Comparison of ENCODE assay signal across 27 mouse cellular contexts in genomic region chr16:36925351-36925750, GRCm38 (mm10). TPM values are rescaled to one million over a fixed set of nuclear protein-coding genes. Genes with fewer than 3 reads are reported as not detected.
A peak's percentile ranks its signal among the peaks of the same experiment; 100 is the strongest.
DNase-seq lines count a peak whose midpoint lies in the region; ATAC-seq and TF ChIP-seq lines count a peak whose summit lies in the region.
"Had no signal": no experiment of that assay in that cellular context is flagged by ENCODE, and none has a peak within 500 bp of the region (broad histone marks: within the 10 kb centered on the region; RNA-seq: fewer than 3 reads in every experiment).

No protein-coding gene starts in this region.

- H3K27ac ChIP-seq in heart, embryonic 11.5 days (ENCODE audit: low read depth, low read length), result no peak overlapping the region
- peak overlapping the region; percentile 74; the same call in 1 of the 2 replicates for H3K27ac ChIP-seq in CH12.LX (ENCODE audit: insufficient read depth, low read depth)
- H3K27ac ChIP-seq: embryonic facial prominence, embryonic 12.5 days; embryonic facial prominence, embryonic 15.5 days; hindbrain, embryonic 12.5 days; hindbrain, embryonic 15.5 days had no signal

- H3K36me3 ChIP-seq in heart, embryonic 11.5 days (ENCODE audit: control insufficient read depth, insufficient read depth, low read length), result peaks cover 28% of the 10 kb centered on the region
- peaks cover 36 to 74% of the 10 kb centered on the region in 2 experiments for H3K36me3 ChIP-seq in CH12.LX (replicated peaks in 1 of 2; ENCODE audit: control insufficient read depth in 1 of 2, insufficient read depth in 1 of 2, low read length in 1 of 2)

- H3K4me2 ChIP-seq in heart, embryonic 11.5 days, result no peak overlapping the region
- H3K4me2 ChIP-seq in CH12.LX (ENCODE audit: insufficient read depth, low read depth, poor library complexity, severe bottlenecking), result peak overlapping the region; percentile 79
- H3K4me2 ChIP-seq: embryonic facial prominence, embryonic 12.5 days; embryonic facial prominence, embryonic 15.5 days; hindbrain, embryonic 12.5 days; hindbrain, embryonic 15.5 days had no signal

- TF ChIP-seq RAD21 in CH12.LX (IDR thresholded peaks at IDR 0.05; ENCODE audit: low read depth, low read length), result no peak

- 85% methylated on average over 6 of the region's 6 CpGs for WGBS in heart, embryonic 11.5 days (ENCODE audit: insufficient replicate concordance)

- no peaks in the 10 kb centered on the region for H3K4me1 ChIP-seq in heart, embryonic 11.5 days (ENCODE audit: control insufficient read depth, insufficient read depth, low read length)
- H3K4me1 ChIP-seq in CH12.LX (ENCODE audit: control insufficient read depth in 1 of 2, insufficient read depth in 2 of 2), result peaks cover 40 to 78% of the 10 kb centered on the region in 2 experiments
- H3K4me1 ChIP-seq: embryonic facial prominence, embryonic 12.5 days; embryonic facial prominence, embryonic 15.5 days; hindbrain, embryonic 12.5 days; hindbrain, embryonic 15.5 days had no signal

- DNase-seq in adrenal gland, postnatal 14 days, result peak; percentile 46
- DNase-seq in adrenal gland, adult 8-10 months, result no peak
- peak; percentile 55 for DNase-seq in heart, adult 11 months
- no peak for DNase-seq in CH12.LX (ENCODE audit: extremely low read depth)
- no peak for DNase-seq in layer of hippocampus, postnatal 25 days (ENCODE audit: extremely low spot score in 1 of 2, low spot score in 1 of 2)
- DNase-seq: adrenal gland, postnatal 10 days; cerebellum, adult 11 months; cerebellum, adult 2 months; cerebellum, adult 9-11 months; cerebellum, postnatal 25 days; forebrain, postnatal 0 days; gastrocnemius, postnatal 10 days; gastrocnemius, postnatal 36 days; kidney, adult 2 months had no signal

- no peak for TF ChIP-seq CTCF in CH12.LX (conservative IDR thresholded peaks at IDR 0.05 in 1 of 2, IDR thresholded peaks at IDR 0.05 in 1 of 2; ENCODE audit: low read depth in 2 of 2, low read length in 2 of 2)

- dilution Hi-C loops in CH12.LX (cut with MboI; ENCODE audit: extremely low pct_ligation_motif_present, extremely low pct_unique_long_range_greater_than_20kb, low sequenced_read_pairs), result no loop called here

- no peak for TF ChIP-seq POLR2A in CH12.LX (IDR thresholded peaks at IDR 0.05; ENCODE audit: low read depth, low read length)

- H3K4me3 ChIP-seq in heart, embryonic 11.5 days (ENCODE audit: low read depth, low read length), result no peak overlapping the region
- peak overlapping the region; percentile 50 to 79 (median 61) for H3K4me3 ChIP-seq in CH12.LX (replicated peaks in 1 of 3; ENCODE audit: low read depth in 2 of 3, low read length in 2 of 3, poor library complexity in 1 of 3)
- H3K4me3 ChIP-seq: embryonic facial prominence, embryonic 12.5 days; embryonic facial prominence, embryonic 15.5 days; hindbrain, embryonic 12.5 days; hindbrain, embryonic 15.5 days had no signal

- no peak for ATAC-seq in heart, embryonic 11.5 days (replicated peaks; ENCODE audit: insufficient number of reproducible peaks, low FRiP score, low TSS enrichment)
- ATAC-seq: activated CD4-positive, CD25-positive, alpha-beta regulatory T cell, adult 4 months; CD4-positive, CD25-positive, alpha-beta regulatory T cell, adult 4 months; forebrain, embryonic 14.5 days; forebrain, postnatal 0 days; intestine, postnatal 0 days had no signal

- H3K79me2 ChIP-seq in CH12.LX (replicated peaks; ENCODE audit: control insufficient read depth, extremely low read depth, insufficient read depth, poor library complexity, severe bottlenecking), result peaks cover 42% of the 10 kb centered on the region

- H3K9ac ChIP-seq in heart, embryonic 11.5 days (ENCODE audit: low read depth, low read length), result no peak overlapping the region
- peak overlapping the region; percentile 89 for H3K9ac ChIP-seq in CH12.LX (ENCODE audit: insufficient read depth, low read depth)
- H3K9ac ChIP-seq: embryonic facial prominence, embryonic 12.5 days; embryonic facial prominence, embryonic 15.5 days; forebrain, postnatal 0 days; hindbrain, embryonic 12.5 days; hindbrain, embryonic 15.5 days had no signal

- no peak for TF ChIP-seq EP300 in CH12.LX (IDR thresholded peaks at IDR 0.05; ENCODE audit: low read length)

- in situ Hi-C loops in CH12.LX (cut with MboI; ENCODE audit: low pct_ligation_motif_present, low pct_unique_long_range_greater_than_20kb, low sequenced_read_pairs), result no loop called here

- no peaks in the 10 kb centered on the region for H3K27me3 ChIP-seq in heart, embryonic 11.5 days (ENCODE audit: control insufficient read depth, insufficient read depth, low read length)
- no peaks in the 10 kb centered on the region for H3K27me3 ChIP-seq in CH12.LX (replicated peaks)
- H3K27me3 ChIP-seq: embryonic facial prominence, embryonic 12.5 days; embryonic facial prominence, embryonic 15.5 days; hindbrain, embryonic 12.5 days; hindbrain, embryonic 15.5 days had no signal

- H3K9me3 ChIP-seq in heart, embryonic 11.5 days (replicated peaks; ENCODE audit: control insufficient read depth, low read length), result no peaks in the 10 kb centered on the region
- no peaks in the 10 kb centered on the region for H3K9me3 ChIP-seq in CH12.LX (replicated peaks; ENCODE audit: low read length)
- H3K9me3 ChIP-seq: embryonic facial prominence, embryonic 12.5 days; embryonic facial prominence, embryonic 15.5 days; hindbrain, embryonic 12.5 days; hindbrain, embryonic 15.5 days had no signal

TF ChIP-seq in CH12.LX, 34 proteins besides CTCF, POLR2A, EP300 and RAD21:
- TF ChIP-seq USF1 (IDR thresholded peaks at IDR 0.05; ENCODE audit: low read depth, low read length) (no peak), SMC3 (IDR thresholded peaks at IDR 0.05; ENCODE audit: low read depth, low read length) (no peak), MEF2A (IDR thresholded peaks at IDR 0.05; ENCODE audit: borderline replicate concordance, low read depth, low read length) (no peak), USF2 (conservative IDR thresholded peaks at IDR 0.05; ENCODE audit: low read depth, low read length) (no peak), IRF4 (IDR thresholded peaks at IDR 0.05; ENCODE audit: low read depth, low read length) (no peak), TCF12 (IDR thresholded peaks at IDR 0.05; ENCODE audit: low read depth, low read length) (no peak), JUND (conservative IDR thresholded peaks at IDR 0.05; ENCODE audit: low read depth, low read length) (no peak), ZC3H11A (IDR thresholded peaks at IDR 0.05; ENCODE audit: low read depth, low read length) (no peak), MYC (IDR thresholded peaks at IDR 0.05; ENCODE audit: low read depth, low read length) (no peak), MAFK (IDR thresholded peaks at IDR 0.05; ENCODE audit: insufficient replicate concordance, low read length) (no peak), KAT2A (IDR thresholded peaks at IDR 0.05; ENCODE audit: insufficient replicate concordance, low read length) (no peak), ZMIZ1 (IDR thresholded peaks at IDR 0.05; ENCODE audit: low read depth, low read length) (no peak), ZNF384 (IDR thresholded peaks at IDR 0.05; ENCODE audit: low read depth, low read length) (no peak), MAX (IDR thresholded peaks at IDR 0.05; ENCODE audit: low read length) (no peak), E2F4 (IDR thresholded peaks at IDR 0.05; ENCODE audit: insufficient replicate concordance, low read depth, low read length) (no peak), SIN3A (IDR thresholded peaks at IDR 0.05; ENCODE audit: low read length) (no peak)

RNA-seq across cellular contexts. Expression of gene Hcls1, which starts 9.4 kb away (rescaled TPM):
- total RNA-seq in adrenal gland, postnatal 14 days (2021), result 12.2 and 27.7 TPM in 2 replicates
- 10 to 100 TPM; 10.0 to 17.2 (median 13.7) TPM for total RNA-seq in adrenal gland, adult 8-10 months (2022)
- 1.0 and 1.5 TPM in 2 replicates for polyA plus RNA-seq in heart, embryonic 11.5 days (2014; fragmentation: Nextera tagmentation; extraction: Ambion mirVana)
- 302 and 332 TPM in 2 replicates for total RNA-seq in CH12.LX (2012; rRNA removed)
- 206 and 222 TPM in 2 replicates for total RNA-seq in CH12.LX (2014; rRNA removed)
- polyA plus RNA-seq in CH12.LX (2012; ENCODE audit: insufficient read length, low read depth), result 537 and 750 TPM in 2 replicates
- total RNA-seq in layer of hippocampus, postnatal 25 days (2021), result 1 to 10 TPM; 4.0 to 4.4 TPM
- polyA plus RNA-seq: C2C12 had no signal

RNA-seq across cellular contexts. Expression of gene Golgb1, which starts 50.4 kb away (rescaled TPM):
- 59.7 and 63.3 TPM in 2 replicates for total RNA-seq in adrenal gland, postnatal 14 days (2021)
- 100 to 1,000 TPM; 104 to 125 (median 116) TPM for total RNA-seq in adrenal gland, adult 8-10 months (2022)
- polyA plus RNA-seq in heart, embryonic 11.5 days (2014; fragmentation: Nextera tagmentation; extraction: Ambion mirVana), result 54.8 and 70.1 TPM in 2 replicates
- total RNA-seq in CH12.LX (2012; rRNA removed), result 69.8 and 96.8 TPM in 2 replicates
- 65.6 and 66.7 TPM in 2 replicates for total RNA-seq in CH12.LX (2014; rRNA removed)
- polyA plus RNA-seq in CH12.LX (2012; ENCODE audit: insufficient read length, low read depth), result 75.9 and 112 TPM in 2 replicates
- 10 to 100 TPM; 64.7 to 65.0 TPM for total RNA-seq in layer of hippocampus, postnatal 25 days (2021)

RNA-seq across cellular contexts. Expression of gene Eaf2, which starts 50.5 kb away (rescaled TPM):
- 2.1 and 2.4 TPM in 2 replicates for total RNA-seq in adrenal gland, postnatal 14 days (2021)
- total RNA-seq in adrenal gland, adult 8-10 months (2022), result 1 to 10 TPM; 1.6 to 2.6 (median 2.1) TPM
- 0.37 and 0.80 TPM in 2 replicates for polyA plus RNA-seq in heart, embryonic 11.5 days (2014; fragmentation: Nextera tagmentation; extraction: Ambion mirVana)
- total RNA-seq in CH12.LX (2012; rRNA removed) (7.4 and 8.1 TPM in 2 replicates), CH12.LX (2014; rRNA removed) (5.0 and 7.1 TPM in 2 replicates)
- 3.5 and 5.5 TPM in 2 replicates for polyA plus RNA-seq in CH12.LX (2012; ENCODE audit: insufficient read length, low read depth)
- total RNA-seq in layer of hippocampus, postnatal 25 days (2021), result 1 to 10 TPM; 1.0 to 1.2 TPM
- total RNA-seq: common myeloid progenitor, adult 5-6 weeks; gastrocnemius, postnatal 36 days; granulocyte monocyte progenitor cell, adult 5-6 weeks; hematopoietic stem cell, adult 5-6 weeks had no signal

Comparison
In these comparisons a context has a peak if more than half of its experiments do, and no peak if none do; other contexts are left out.
1. DNase-seq: peak in adrenal gland, postnatal 14 days (single experiment) and heart, adult 11 months (single experiment); none in adrenal gland, adult 8-10 months (single experiment), CH12.LX (single experiment) and layer of hippocampus, postnatal 25 days (0 of 2).